Mouse (Mus musculus): ENCODE data around the gene Atat1. TPM values are rescaled to one million over a fixed set of nuclear protein-coding genes. Genes with fewer than 3 reads are reported as not detected.
A peak's percentile ranks its signal among the peaks of the same experiment; 100 is the strongest.

Atat1 gene
- total and polyA plus RNA-seq, 3 experiments = 5.7 to 12.5 (median 10.4) TPM

DNA sequence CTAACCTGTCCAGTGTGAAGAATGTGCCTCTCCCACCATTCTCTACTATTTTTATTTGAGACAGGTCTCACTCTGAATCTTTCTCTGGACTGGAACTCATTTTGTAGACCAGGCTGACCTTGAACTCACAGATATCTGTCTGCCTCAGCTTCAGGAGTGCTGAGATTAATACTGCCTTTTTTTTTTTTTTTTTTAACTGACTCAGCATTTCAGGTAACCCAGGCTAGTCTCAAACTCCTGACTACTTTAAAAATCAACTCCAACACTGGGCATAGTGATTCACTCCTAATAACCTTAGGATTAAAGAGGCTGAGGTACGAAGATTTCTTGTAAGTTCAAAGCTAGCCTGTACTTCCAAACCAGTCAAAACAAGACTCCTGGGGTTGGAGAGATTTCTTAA lies 4.3 kb downstream of the Atat1 start:
- Histone ChIP-seq H3K4me3 (replicated peaks in 1 of 3; ENCODE audit: low read depth in 2 of 3, low read length in 2 of 3, poor library complexity in 1 of 3) (no peak overlapping the region), H3K9ac (ENCODE audit: insufficient read depth, low read depth) (no peak overlapping the region), H3K27ac (ENCODE audit: insufficient read depth, low read depth) (no peak overlapping the region), H3K27me3 (replicated peaks) (no peaks in the 10 kb centered on the region), H3K79me2 (replicated peaks; ENCODE audit: control insufficient read depth, extremely low read depth, insufficient read depth, poor library complexity, severe bottlenecking) (no peaks in the 10 kb centered on the region), H3K4me1 (ENCODE audit: control insufficient read depth in 1 of 2, insufficient read depth in 2 of 2) (peaks cover 0 to 24% of the 10 kb centered on the region in 2 experiments; a peak in 3 of 4 replicates), H3K36me3 (replicated peaks in 1 of 2; ENCODE audit: control insufficient read depth in 1 of 2, insufficient read depth in 1 of 2, low read length in 1 of 2) (peaks cover 21 to 71% of the 10 kb centered on the region in 2 experiments), H3K9me3 (replicated peaks; ENCODE audit: low read length) (no peaks in the 10 kb centered on the region), H3K4me2 (ENCODE audit: insufficient read depth, low read depth, poor library complexity, severe bottlenecking) (no peak overlapping the region)
- in situ Hi-C loops (cut with MboI; ENCODE audit: low pct_ligation_motif_present, low pct_unique_long_range_greater_than_20kb, low sequenced_read_pairs) = no loop called here
- no peak for DNase-seq (ENCODE audit: extremely low read depth)
- dilution Hi-C loops (cut with MboI; ENCODE audit: extremely low pct_ligation_motif_present, extremely low pct_unique_long_range_greater_than_20kb, low sequenced_read_pairs) = no loop called here
- no peak for TF ChIP-seq RCOR1 (conservative IDR thresholded peaks at IDR 0.05; ENCODE audit: low read depth, low read length)
- peak; percentile 81 for TF ChIP-seq MAFK (IDR thresholded peaks at IDR 0.05; ENCODE audit: insufficient replicate concordance, low read length)

DNA sequence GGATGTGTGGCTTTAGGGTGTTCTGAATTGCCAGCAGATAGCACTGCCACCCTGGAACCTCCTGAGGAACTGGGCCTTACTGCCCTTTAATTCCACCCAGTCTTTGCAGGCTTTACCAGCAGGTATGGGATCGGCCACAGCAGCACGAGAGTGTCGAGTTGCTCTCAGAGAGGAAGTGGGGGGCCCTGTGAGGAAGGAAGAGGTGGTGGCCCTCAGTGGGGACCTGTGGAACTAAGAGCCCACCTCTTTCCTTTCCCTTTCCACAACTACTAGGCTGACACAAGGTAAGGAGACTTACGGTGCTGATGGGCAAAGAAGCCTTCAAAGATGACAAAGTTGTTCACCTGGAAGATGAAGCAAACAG lies 5.9 kb downstream of the Atat1 start:
- Histone ChIP-seq H3K9me3 (replicated peaks; ENCODE audit: low read length) (no peaks in the 10 kb centered on the region), H3K79me2 (replicated peaks; ENCODE audit: control insufficient read depth, extremely low read depth, insufficient read depth, poor library complexity, severe bottlenecking) (no peaks in the 10 kb centered on the region), H3K36me3 (replicated peaks in 1 of 2; ENCODE audit: control insufficient read depth in 1 of 2, insufficient read depth in 1 of 2, low read length in 1 of 2) (peaks cover 25 to 83% of the 10 kb centered on the region in 2 experiments), H3K4me3 (replicated peaks in 1 of 3; ENCODE audit: low read depth in 2 of 3, low read length in 2 of 3, poor library complexity in 1 of 3) (no peak overlapping the region), H3K27me3 (replicated peaks) (no peaks in the 10 kb centered on the region), H3K4me1 (ENCODE audit: control insufficient read depth in 1 of 2, insufficient read depth in 2 of 2) (peaks cover 0 to 15% of the 10 kb centered on the region in 2 experiments; a peak in 3 of 4 replicates), H3K27ac (ENCODE audit: insufficient read depth, low read depth) (no peak overlapping the region), H3K9ac (ENCODE audit: insufficient read depth, low read depth) (no peak overlapping the region), H3K4me2 (ENCODE audit: insufficient read depth, low read depth, poor library complexity, severe bottlenecking) (no peak overlapping the region)
- DNase-seq (ENCODE audit: extremely low read depth) = no peak
- no peak for TF ChIP-seq BHLHE40 (IDR thresholded peaks at IDR 0.05; ENCODE audit: low read depth, low read length)
- in situ Hi-C loops (cut with MboI; ENCODE audit: low pct_ligation_motif_present, low pct_unique_long_range_greater_than_20kb, low sequenced_read_pairs) = no loop called here
- dilution Hi-C loops (cut with MboI; ENCODE audit: extremely low pct_ligation_motif_present, extremely low pct_unique_long_range_greater_than_20kb, low sequenced_read_pairs) = no loop called here

DNA sequence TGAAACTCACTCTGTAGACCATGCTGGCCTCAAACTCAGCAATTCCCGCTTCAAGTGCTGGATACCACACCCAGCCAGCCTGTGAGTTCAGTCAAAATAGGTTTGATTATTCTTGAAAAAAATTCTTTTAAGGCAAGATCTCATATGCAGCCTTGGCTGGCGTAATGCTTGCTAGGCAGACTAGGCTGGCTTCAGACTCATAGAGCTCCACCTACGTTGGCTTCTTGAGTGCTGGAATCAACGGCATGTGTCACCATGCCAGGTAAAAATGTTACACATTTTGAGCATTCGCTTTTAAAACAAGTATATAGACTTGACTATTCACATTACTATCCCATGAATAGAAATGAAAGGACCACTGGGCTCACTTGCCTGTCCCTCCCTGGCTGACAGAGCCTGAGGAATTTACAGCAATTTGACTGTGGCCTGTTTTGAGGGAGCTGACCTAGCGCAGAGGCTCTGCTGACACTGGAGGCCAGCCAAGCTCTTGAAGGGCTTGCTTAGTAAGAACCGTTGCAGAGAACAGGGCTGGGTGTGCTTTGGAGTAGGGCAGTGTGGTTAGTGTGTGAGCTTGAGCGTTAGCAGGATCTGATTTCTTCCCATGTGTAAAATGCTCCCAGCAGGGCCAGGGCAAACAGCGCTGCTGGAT lies 6.4 kb downstream of the Atat1 start:
- dilution Hi-C loops (cut with MboI; ENCODE audit: extremely low pct_ligation_motif_present, extremely low pct_unique_long_range_greater_than_20kb, low sequenced_read_pairs) = no loop called here
- in situ Hi-C loops (cut with MboI; ENCODE audit: low pct_ligation_motif_present, low pct_unique_long_range_greater_than_20kb, low sequenced_read_pairs) = no loop called here
- H3K36me3 ChIP-seq (replicated peaks in 1 of 2; ENCODE audit: control insufficient read depth in 1 of 2, insufficient read depth in 1 of 2, low read length in 1 of 2) = peaks cover 25 to 78% of the 10 kb centered on the region in 2 experiments
- H3K9me3 ChIP-seq (replicated peaks; ENCODE audit: low read length) = no peaks in the 10 kb centered on the region
- no peak overlapping the region for H3K4me3 ChIP-seq (replicated peaks in 1 of 3; ENCODE audit: low read depth in 2 of 3, low read length in 2 of 3, poor library complexity in 1 of 3)
- no peak for TF ChIP-seq ZKSCAN1 (IDR thresholded peaks at IDR 0.05; ENCODE audit: borderline replicate concordance, low read depth, low read length)
- no peak for TF ChIP-seq ZC3H11A (IDR thresholded peaks at IDR 0.05; ENCODE audit: low read depth, low read length)
- TF ChIP-seq UBTF (IDR thresholded peaks at IDR 0.05; ENCODE audit: low read depth, low read length) = no peak
- TF ChIP-seq SMC3 (IDR thresholded peaks at IDR 0.05; ENCODE audit: low read depth, low read length) = no peak
- TF ChIP-seq MXI1 (IDR thresholded peaks at IDR 0.05; ENCODE audit: low read depth, low read length) = no peak
- TF ChIP-seq SIN3A (IDR thresholded peaks at IDR 0.05; ENCODE audit: low read length) = no peak
- no peak for TF ChIP-seq HCFC1 (IDR thresholded peaks at IDR 0.05; ENCODE audit: low read depth, low read length)
- no peak for TF ChIP-seq CHD1 (IDR thresholded peaks at IDR 0.05; ENCODE audit: low read depth, low read length)
- no peak for TF ChIP-seq KAT2A (IDR thresholded peaks at IDR 0.05; ENCODE audit: insufficient replicate concordance, low read length)
- TF ChIP-seq JUN (IDR thresholded peaks at IDR 0.05; ENCODE audit: insufficient read depth, low read depth, low read length) = no peak
- no peak for TF ChIP-seq ETS1 (conservative IDR thresholded peaks at IDR 0.05; ENCODE audit: low read depth, low read length)
- TF ChIP-seq POLR2A (IDR thresholded peaks at IDR 0.05; ENCODE audit: low read depth, low read length) = no peak
- no peak for TF ChIP-seq MYC (IDR thresholded peaks at IDR 0.05; ENCODE audit: low read depth, low read length)
- TF ChIP-seq IRF4 (IDR thresholded peaks at IDR 0.05; ENCODE audit: low read depth, low read length) = no peak
- no peak for TF ChIP-seq NELFE (IDR thresholded peaks at IDR 0.05; ENCODE audit: low read depth, low read length)
- no peak for TF ChIP-seq ZNF384 (IDR thresholded peaks at IDR 0.05; ENCODE audit: low read depth, low read length)
- TF ChIP-seq TCF12 (IDR thresholded peaks at IDR 0.05; ENCODE audit: low read depth, low read length) = no peak
- no peak for TF ChIP-seq MAFK (IDR thresholded peaks at IDR 0.05; ENCODE audit: insufficient replicate concordance, low read length)
- peaks cover 0 to 12% of the 10 kb centered on the region in 2 experiments; a peak in 3 of 4 replicates for H3K4me1 ChIP-seq (ENCODE audit: control insufficient read depth in 1 of 2, insufficient read depth in 2 of 2)
- no peak overlapping the region for H3K4me2 ChIP-seq (ENCODE audit: insufficient read depth, low read depth, poor library complexity, severe bottlenecking)
- no peaks in the 10 kb centered on the region for H3K79me2 ChIP-seq (replicated peaks; ENCODE audit: control insufficient read depth, extremely low read depth, insufficient read depth, poor library complexity, severe bottlenecking)
- no peaks in the 10 kb centered on the region for H3K27me3 ChIP-seq (replicated peaks)
- H3K9ac ChIP-seq (ENCODE audit: insufficient read depth, low read depth) = no peak overlapping the region
- no peak overlapping the region for H3K27ac ChIP-seq (ENCODE audit: insufficient read depth, low read depth)
- DNase-seq (ENCODE audit: extremely low read depth) = no peak

Measured in CH12.LX (cell line).